Mouse (Mus musculus) myocyte (in vitro differentiated cells): ENCODE data around the gene Tlr9. TPM values are rescaled to one million over a fixed set of nuclear protein-coding genes. Genes with fewer than 3 reads are reported as not detected.

Experiments
- H3K27me3 ChIP-seq: one replicate; pipeline ENCODE4 v1.6.1; 2011; ENCODE audit not compliant: control insufficient read depth, insufficient read depth, insufficient read length
- H3K36me3 ChIP-seq: one replicate; pipeline ENCODE4 v1.6.1; 2011; ENCODE audit not compliant: control insufficient read depth, insufficient read depth
- H3K4me2 ChIP-seq: one replicate; pipeline ENCODE4 v1.6.1; 2011; ENCODE audit warnings: low read depth, control low read depth
- H3K4me3 ChIP-seq: one replicate; pipeline ENCODE4 v1.5.1; 2011; ENCODE audit warnings: mild to moderate bottlenecking, control low read depth, moderate library complexity
- H3K79me2 ChIP-seq: one replicate; pipeline ENCODE4 v1.6.1; 2011; ENCODE audit not compliant: control insufficient read depth, insufficient read depth
- H3ac ChIP-seq: one replicate; pipeline ENCODE4 v1.6.1; 2011; ENCODE audit not compliant: control insufficient read depth, insufficient read length
- CEBPB ChIP-seq: IDR thresholded peaks from 2 replicates; pipeline ENCODE4 v1.6.1; 2011; ENCODE audit warnings: mild to moderate bottlenecking, moderate library complexity; ENCODE audit not compliant: poor library complexity, insufficient read depth, severe bottlenecking
- E2F4 ChIP-seq: IDR thresholded peaks from one replicate; pipeline ENCODE4 v1.6.1; 2011; ENCODE audit warnings: mild to moderate bottlenecking, control low read depth, moderate library complexity; ENCODE audit not compliant: insufficient read depth
- MAX ChIP-seq: IDR thresholded peaks from one replicate; pipeline ENCODE4 v1.6.1; 2011; ENCODE audit warnings: low read depth, mild to moderate bottlenecking, control low read depth
- MYOD1 ChIP-seq, 3 experiments: IDR thresholded peaks; one replicate each; pipeline ENCODE4 v1.6.1; 2011; ENCODE audit warnings: control low read depth in 2 of 3, low read depth in 2 of 3, mild to moderate bottlenecking in 2 of 3, moderate library complexity in 1 of 3; ENCODE audit not compliant: insufficient read length in 2 of 3, control insufficient read depth in 1 of 3
- MYOG ChIP-seq, 3 experiments: IDR thresholded peaks; one replicate each; pipeline ENCODE4 v1.6.1; 2011; ENCODE audit warnings: control low read depth in 2 of 3, low read depth in 2 of 3, mild to moderate bottlenecking in 2 of 3; ENCODE audit not compliant: insufficient read length in 2 of 3, control insufficient read depth in 1 of 3, insufficient read depth in 1 of 3
- POLR2A ChIP-seq: IDR thresholded peaks from one replicate; pipeline ENCODE4 v1.6.1; 2011; ENCODE audit warnings: low read depth, mild to moderate bottlenecking, control low read depth, moderate library complexity; ENCODE audit not compliant: insufficient read length
- POLR2AphosphoS2 ChIP-seq: IDR thresholded peaks from one replicate; pipeline ENCODE4 v1.6.1; 2011; ENCODE audit warnings: low read depth, control low read depth; ENCODE audit not compliant: insufficient read length
- REST ChIP-seq: IDR thresholded peaks from one replicate; pipeline ENCODE4 v1.6.1; 2011; ENCODE audit warnings: mild to moderate bottlenecking, control low read depth, moderate library complexity; ENCODE audit not compliant: insufficient read depth, insufficient read length
- SRF ChIP-seq: IDR thresholded peaks from one replicate; pipeline ENCODE4 v1.6.1; 2011; ENCODE audit warnings: low read depth; ENCODE audit not compliant: control insufficient read depth, insufficient read length
- TCF12 ChIP-seq: IDR thresholded peaks from one replicate; pipeline ENCODE4 v1.6.1; 2011; ENCODE audit warnings: mild to moderate bottlenecking, control low read depth; ENCODE audit not compliant: poor library complexity, insufficient read depth, severe bottlenecking
- TCF3 ChIP-seq: IDR thresholded peaks from one replicate; pipeline ENCODE4 v1.6.1; 2011; ENCODE audit warnings: low read depth, control low read depth; ENCODE audit not compliant: insufficient read length
- USF1 ChIP-seq: IDR thresholded peaks from one replicate; pipeline ENCODE4 v1.6.1; 2011; ENCODE audit warnings: low read depth, mild to moderate bottlenecking, control low read depth, moderate library complexity
- polyA plus RNA-seq: library from polyadenylated mRNA; unstranded; fragments of >200 nt; fragmentation: generic; extraction: Trizol; gene quantifications from one replicate; pipeline ENCODE4 v1.2.1, GENCODE M21; 2012; ENCODE audit warnings: missing spikeins

Tlr9 gene
- polyA plus RNA-seq, 1 experiment, result not detected

DNA sequence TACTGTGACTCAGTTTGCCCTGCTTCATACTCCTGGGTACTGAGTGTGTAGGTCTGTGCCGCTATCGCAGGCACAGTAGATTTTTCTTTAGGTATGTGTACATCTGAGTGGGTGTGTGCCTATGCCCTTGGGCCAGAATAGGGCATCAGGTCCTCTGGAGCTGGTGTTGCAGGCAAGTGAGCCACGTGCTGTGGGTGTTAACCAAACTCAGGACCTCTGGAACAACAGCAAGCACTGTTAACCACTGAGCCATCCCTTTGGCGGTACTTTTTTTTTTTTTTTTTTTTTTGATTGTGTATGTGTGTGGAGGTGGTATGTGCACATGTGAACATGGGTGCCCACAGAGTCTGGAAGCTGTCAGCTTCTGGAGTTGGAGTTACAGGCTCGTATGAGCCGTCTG is 44.6 kb upstream of the Tlr9 start:
- no peak overlapping the region for H3K4me3 ChIP-seq
- H3K4me2 ChIP-seq, result no peak overlapping the region
- TF ChIP-seq POLR2A, result no peak
- TF ChIP-seq REST, result no peak
- no peak for TF ChIP-seq MYOG (IDR thresholded peaks at IDR 0.05; ENCODE audit: control insufficient read depth in 1 of 3, insufficient read depth in 1 of 3, insufficient read length in 2 of 3, low read depth in 2 of 3)
- TF ChIP-seq USF1, result no peak
- no peak for TF ChIP-seq CEBPB
- TF ChIP-seq SRF, result no peak

DNA sequence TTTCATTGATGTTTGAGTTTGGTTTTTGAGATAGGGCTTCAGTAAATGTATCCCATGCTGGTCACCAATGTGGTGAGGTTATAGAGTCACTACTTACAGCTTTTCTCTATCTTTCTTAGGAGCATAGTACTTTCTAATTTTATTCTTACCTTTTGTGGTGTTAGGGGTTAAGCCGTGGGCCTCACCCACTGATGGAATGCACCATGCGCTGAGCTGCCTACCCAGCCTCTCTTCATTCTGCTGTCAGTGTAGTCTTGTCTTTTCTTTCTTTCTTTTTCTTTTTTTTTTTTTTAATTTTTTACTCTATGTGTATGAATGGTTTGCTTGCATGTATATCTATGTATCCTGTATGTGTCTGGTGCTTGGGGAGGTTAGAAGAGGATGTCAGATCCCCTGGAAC is 42.9 kb upstream of the Tlr9 start:
- Histone ChIP-seq H3ac (no peak overlapping the region), H3K79me2 (peaks cover 48% of the 10 kb centered on the region), H3K4me3 (no peak overlapping the region), H3K36me3 (peaks cover 55% of the 10 kb centered on the region), H3K4me2 (no peak overlapping the region), H3K27me3 (no peaks in the 10 kb centered on the region)
- TF ChIP-seq SRF, result no peak
- no peak for TF ChIP-seq E2F4
- TF ChIP-seq POLR2A, result no peak
- no peak for TF ChIP-seq MYOD1 (IDR thresholded peaks at IDR 0.05; ENCODE audit: control insufficient read depth in 1 of 3, insufficient read length in 2 of 3, low read depth in 2 of 3)
- TF ChIP-seq MYOG (IDR thresholded peaks at IDR 0.05; ENCODE audit: control insufficient read depth in 1 of 3, insufficient read depth in 1 of 3, insufficient read length in 2 of 3, low read depth in 2 of 3), result no peak
- no peak for TF ChIP-seq CEBPB

More for the DNA sequence above, 44.6 kb upstream of the Tlr9 start:
- H3K27me3 ChIP-seq, result no peaks in the 10 kb centered on the region
- peaks cover 65% of the 10 kb centered on the region for H3K79me2 ChIP-seq
- no peak overlapping the region for H3ac ChIP-seq
- peaks cover 42% of the 10 kb centered on the region for H3K36me3 ChIP-seq

DNA sequence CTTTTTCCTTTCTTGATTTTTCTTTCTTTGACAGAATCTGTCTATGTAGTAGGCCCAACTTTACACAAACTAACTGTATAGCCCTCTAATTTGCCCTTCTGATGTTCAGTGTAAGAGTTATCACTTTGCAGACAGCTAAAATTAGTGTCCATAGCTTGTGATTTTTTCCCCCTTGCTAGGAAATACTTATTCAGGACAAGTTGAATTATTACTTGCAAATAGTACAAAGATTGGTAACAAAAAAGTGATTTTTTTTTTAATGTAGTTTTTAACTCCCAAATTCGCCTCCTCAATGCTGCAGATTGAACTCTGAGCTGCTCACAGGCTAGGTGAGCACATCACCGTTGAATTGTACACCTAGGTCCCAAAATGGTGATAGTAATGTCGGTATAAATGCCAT is 42.4 kb upstream of the Tlr9 start:
- Histone ChIP-seq H3K79me2 (peaks cover 43% of the 10 kb centered on the region), H3K27me3 (no peaks in the 10 kb centered on the region), H3ac (no peak overlapping the region), H3K36me3 (peaks cover 58% of the 10 kb centered on the region), H3K4me3 (no peak overlapping the region), H3K4me2 (no peak overlapping the region)
- TF ChIP-seq CEBPB (no peak), MYOG (IDR thresholded peaks at IDR 0.05; ENCODE audit: control insufficient read depth in 1 of 3, insufficient read depth in 1 of 3, insufficient read length in 2 of 3, low read depth in 2 of 3) (no peak), MYOD1 (IDR thresholded peaks at IDR 0.05; ENCODE audit: control insufficient read depth in 1 of 3, insufficient read length in 2 of 3, low read depth in 2 of 3) (no peak), E2F4 (no peak), REST (no peak), TCF12 (no peak), POLR2AphosphoS2 (no peak)

DNA sequence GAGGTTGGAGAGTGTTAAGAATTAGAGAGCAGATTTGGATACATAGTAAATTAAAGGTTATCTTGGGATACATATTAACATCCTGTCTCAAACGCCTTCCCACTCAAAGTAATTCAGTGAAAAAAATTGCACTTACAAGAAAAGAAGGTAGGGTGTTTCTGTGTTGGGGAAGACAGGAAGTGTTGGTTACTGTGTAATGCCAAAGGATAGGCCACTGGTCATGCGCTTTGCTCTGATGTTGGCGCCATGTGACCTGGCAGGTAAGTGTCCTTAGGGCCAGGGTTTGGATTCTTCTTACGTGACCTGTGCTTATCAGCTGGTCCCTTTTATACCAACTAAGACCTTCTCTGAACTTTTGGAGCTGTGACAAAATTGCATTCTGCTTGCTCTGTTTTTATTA is 40.3 kb upstream of the Tlr9 start:
- H3ac ChIP-seq, result no peak overlapping the region
- no peaks in the 10 kb centered on the region for H3K27me3 ChIP-seq
- peaks cover 58% of the 10 kb centered on the region for H3K36me3 ChIP-seq
- no peak for TF ChIP-seq POLR2AphosphoS2
- TF ChIP-seq MYOG (IDR thresholded peaks at IDR 0.05; ENCODE audit: control insufficient read depth in 1 of 3, insufficient read depth in 1 of 3, insufficient read length in 2 of 3, low read depth in 2 of 3), result no peak
- TF ChIP-seq POLR2A, result no peak
- no peak for TF ChIP-seq TCF12
- TF ChIP-seq MAX, result no peak
- no peak for TF ChIP-seq SRF
- TF ChIP-seq CEBPB, result no peak
- no peak for TF ChIP-seq TCF3
- TF ChIP-seq REST, result no peak
- no peak overlapping the region for H3K4me3 ChIP-seq
- peaks cover 21% of the 10 kb centered on the region for H3K79me2 ChIP-seq
- no peak overlapping the region for H3K4me2 ChIP-seq

DNA sequence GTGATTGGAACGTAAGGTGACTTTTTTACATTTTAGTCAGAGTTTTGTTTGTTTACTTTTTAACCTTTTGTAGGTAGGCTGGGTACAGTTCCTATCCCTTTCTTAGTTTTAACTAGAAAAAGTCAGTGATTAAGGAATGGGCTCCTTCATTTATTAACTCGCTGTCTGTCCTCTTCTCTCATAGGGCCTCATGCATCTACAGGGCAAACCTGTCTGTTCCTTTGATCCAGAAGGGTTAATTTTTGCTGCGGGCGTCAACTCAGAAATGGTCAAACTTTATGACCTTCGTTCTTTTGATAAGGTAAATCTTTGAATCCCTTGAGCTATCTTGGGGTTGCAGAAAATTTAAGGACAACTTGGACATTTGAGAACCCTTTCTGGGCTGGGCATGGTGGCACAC is 38.4 kb upstream of the Tlr9 start:
- Histone ChIP-seq H3K4me2 (no peak overlapping the region), H3K27me3 (no peaks in the 10 kb centered on the region), H3K4me3 (no peak overlapping the region), H3K36me3 (peaks cover 67% of the 10 kb centered on the region), H3ac (no peak overlapping the region), H3K79me2 (peaks cover 19% of the 10 kb centered on the region)
- TF ChIP-seq POLR2AphosphoS2 (no peak), MAX (no peak), POLR2A (no peak), USF1 (no peak), MYOG (IDR thresholded peaks at IDR 0.05; ENCODE audit: control insufficient read depth in 1 of 3, insufficient read depth in 1 of 3, insufficient read length in 2 of 3, low read depth in 2 of 3) (no peak), TCF12 (no peak), REST (no peak), SRF (no peak), E2F4 (no peak), TCF3 (no peak), CEBPB (no peak), MYOD1 (IDR thresholded peaks at IDR 0.05; ENCODE audit: control insufficient read depth in 1 of 3, insufficient read length in 2 of 3, low read depth in 2 of 3) (no peak)
